Mouse (Mus musculus) stomach, postnatal 0 days (tissue): ENCODE measurements around the gene Zfp105.

Experiments
- CTCF ChIP-seq: IDR thresholded peaks from 2 replicates; pipeline ENCODE4 v1.5.1; 2016; ENCODE audit warnings: antibody characterized with exemption, low read depth, mild to moderate bottlenecking, moderate library complexity
- EP300 ChIP-seq: optimal IDR thresholded peaks from 2 replicates; pipeline ENCODE3; 2016; ENCODE audit warnings: antibody characterized with exemption

DNA sequence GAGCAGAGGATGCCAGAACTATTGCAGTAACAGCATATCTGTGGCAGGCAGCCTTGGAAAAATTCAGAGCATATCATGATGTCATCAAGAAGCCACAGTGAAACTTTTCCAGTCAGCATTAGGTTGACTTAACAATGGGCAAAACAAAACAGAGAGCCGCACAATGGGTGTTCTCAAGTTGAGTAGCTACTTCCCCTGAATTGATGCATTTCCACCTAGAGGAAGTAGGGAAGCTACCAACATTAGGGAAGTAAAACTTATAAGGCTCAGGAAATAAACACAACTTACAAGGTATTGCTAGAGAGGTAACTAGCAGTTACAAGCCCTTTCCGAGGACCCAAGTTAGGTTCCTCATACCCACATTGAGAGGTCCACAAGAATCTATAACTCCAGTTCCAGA, 21.8 kb upstream of the Zfp105 start:
- TF ChIP-seq CTCF (no peak), EP300 (no peak)
